Mouse (Mus musculus) heart, embryonic 12.5 days (tissue): Measurements from ENCODE around the gene Depdc1b. TPM values are rescaled to one million over a fixed set of nuclear protein-coding genes. Genes with fewer than 3 reads are reported as not detected.

Source experiments
- ATAC-seq: fragments of 200-750 bp; cut with Nextera tagmentation; 2 replicates; pipeline ENCODE4 v1.8.0; 2017; ENCODE audit warnings: moderate TSS enrichment, moderate library complexity; ENCODE audit not compliant: insufficient number of reproducible peaks, low FRiP score
- H3K27ac ChIP-seq: fragments of 300-500 bp; sonication (generic); 2 replicates; pipeline ENCODE4 v1.5.1; 2016; ENCODE audit warnings: mild to moderate bottlenecking, moderate library complexity; ENCODE audit not compliant: poor library complexity, severe bottlenecking
- H3K27me3 ChIP-seq: fragments of 300-500 bp; sonication (generic); replicated peaks from 2 replicates; pipeline ENCODE4 v1.6.1; 2016; ENCODE audit warnings: mild to moderate bottlenecking, moderate library complexity
- H3K36me3 ChIP-seq: fragments of 300-500 bp; sonication (generic); 2 replicates; pipeline ENCODE4 v1.6.1; 2016; ENCODE audit warnings: mild to moderate bottlenecking, moderate library complexity
- H3K4me1 ChIP-seq: fragments of 300-500 bp; sonication (generic); replicated peaks from 2 replicates; pipeline ENCODE4 v1.6.1; 2016; ENCODE audit warnings: mild to moderate bottlenecking
- H3K4me2 ChIP-seq: fragments of 300-500 bp; sonication (generic); 2 replicates; pipeline ENCODE4 v1.6.1; 2016; ENCODE audit warnings: mild to moderate bottlenecking, moderate library complexity
- H3K4me3 ChIP-seq: fragments of 300-500 bp; sonication (generic); 2 replicates; pipeline ENCODE4 v1.5.1; 2016; ENCODE audit warnings: mild to moderate bottlenecking
- H3K9ac ChIP-seq: fragments of 300-500 bp; sonication (generic); 2 replicates; pipeline ENCODE4 v1.6.1; 2016; ENCODE audit warnings: mild to moderate bottlenecking, moderate library complexity
- H3K9me3 ChIP-seq: fragments of 300-500 bp; sonication (generic); replicated peaks from 2 replicates; pipeline ENCODE4 v1.6.1; 2016; ENCODE audit warnings: mild to moderate bottlenecking, moderate library complexity
- WGBS: fragments of 180-500 bp; shearing (Covaris S2); methylation state at CpG from one replicate; pipeline ENCODE4 v1.1.7; 2016; 5-methylcytosine and 5-hydroxymethylcytosine counted together
- polyA plus RNA-seq: library from polyadenylated mRNA; unstranded; fragments of >200 nt; fragmentation: Nextera tagmentation; extraction: Ambion mirVana; gene quantifications from 2 replicates; pipeline ENCODE4 v1.2.1, GENCODE M21; 2016

The Depdc1b gene
- 5.3 and 5.8 TPM in 2 replicates for polyA plus RNA-seq

DNA sequence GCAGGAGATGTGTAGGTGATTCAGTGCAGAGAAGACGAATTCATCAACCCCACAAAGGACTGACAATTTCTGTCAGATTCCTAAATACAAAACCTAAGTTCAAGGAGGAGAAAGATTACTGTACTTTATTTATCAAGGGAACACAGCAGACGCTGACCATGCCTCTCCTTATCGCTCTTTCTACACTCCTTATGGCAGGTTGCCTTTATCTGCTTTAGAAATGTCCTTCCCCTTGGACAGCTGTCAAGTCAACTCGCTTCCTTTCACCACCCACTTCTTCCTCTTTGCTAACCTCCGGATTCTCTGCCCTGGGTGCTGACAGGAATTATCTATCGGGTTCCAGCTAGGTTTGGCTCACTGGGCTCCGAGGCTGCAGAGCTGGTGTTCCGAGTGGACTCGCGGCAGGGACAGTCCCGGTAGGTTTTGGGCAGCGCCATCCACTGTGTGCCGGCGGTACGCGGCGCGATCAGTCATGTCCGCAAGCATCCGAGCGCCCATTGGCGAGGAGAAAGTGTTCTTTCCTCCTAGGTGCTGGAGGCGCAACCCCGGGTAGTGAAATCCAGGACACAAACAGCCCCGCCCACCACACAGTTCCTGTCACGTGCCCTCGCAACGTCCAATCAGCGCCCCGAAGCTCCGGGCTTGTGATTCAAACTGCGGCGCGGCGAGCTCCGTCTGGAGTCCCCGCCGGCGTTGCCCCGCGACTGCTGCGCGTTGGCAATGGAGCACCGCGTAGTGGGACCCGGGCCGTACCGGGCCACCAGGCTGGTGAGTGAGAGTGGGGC, at the start of gene Depdc1b:
Gene Depdc1b, plus strand, starts transcription at position 631 of the 785 bp plus-strand sequence.
- under 1% methylated on average over 48 of the region's 48 CpGs for WGBS
- peak within 1 kb of the TSS; percentile 77 for H3K9ac ChIP-seq
- ATAC-seq: peak; percentile 98
- H3K27ac ChIP-seq: peak within 1 kb of the TSS; percentile 74
- H3K4me2 ChIP-seq: peak within 1 kb of the TSS; percentile 99
- H3K27me3 ChIP-seq: peaks cover 69% of the 10 kb centered on the region
- H3K36me3 ChIP-seq: no peaks in the 10 kb centered on the region
- H3K9me3 ChIP-seq: peaks cover 11% of the 10 kb centered on the region; the same call in 1 of the 2 replicates
- peaks cover 13% of the 10 kb centered on the region for H3K4me1 ChIP-seq
- peak within 1 kb of the TSS; percentile 82 for H3K4me3 ChIP-seq

DNA sequence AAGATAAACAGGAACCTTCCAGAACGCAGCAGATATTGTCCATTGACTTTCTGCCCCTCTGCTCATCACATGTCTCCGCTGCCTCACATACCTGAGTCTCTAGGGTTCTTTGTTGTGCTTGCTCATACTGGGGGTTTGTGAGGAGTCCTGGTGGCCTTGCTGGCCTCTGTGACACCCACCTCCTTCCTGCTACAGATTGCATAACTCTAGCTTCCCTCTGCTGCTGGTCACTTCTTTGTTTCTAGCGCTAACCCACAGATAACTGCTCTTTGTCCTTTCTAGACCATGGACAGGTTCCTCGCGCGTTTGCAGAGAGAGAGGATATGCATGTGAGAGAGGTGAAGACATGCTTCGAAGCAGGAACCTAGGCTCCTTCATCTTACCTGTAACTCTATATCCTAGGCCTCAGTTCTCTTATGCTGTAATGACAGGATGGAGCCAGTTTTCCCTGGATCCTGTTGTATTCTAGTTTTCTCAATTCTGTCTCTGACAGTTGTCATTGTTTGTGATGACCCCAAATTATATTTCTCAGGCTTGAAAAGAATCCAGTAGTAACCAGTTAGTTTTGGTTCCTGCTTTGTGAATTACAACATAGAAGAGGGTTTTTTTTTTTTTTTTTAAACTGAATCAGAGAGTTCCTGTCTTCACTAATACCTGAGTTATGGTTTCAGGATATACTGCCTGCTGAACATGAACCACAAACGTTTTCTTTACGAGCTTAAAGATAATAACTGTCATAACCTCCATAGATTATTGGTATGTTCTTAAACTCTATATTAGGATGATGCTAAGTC, 48.1 kb upstream of the Depdc1b start:
- H3K27ac ChIP-seq: no peak overlapping the region
- ATAC-seq: no peak
- no peak overlapping the region for H3K4me2 ChIP-seq
- no peak overlapping the region for H3K4me3 ChIP-seq
- 0 out of 2 replicates have a peak, but pooled peaks cover 9% of the 10 kb centered on the region for H3K4me1 ChIP-seq
- H3K36me3 ChIP-seq: no peaks in the 10 kb centered on the region
- H3K9ac ChIP-seq: no peak overlapping the region
- WGBS: 64% methylated on average over 9 of the region's 9 CpGs
- H3K27me3 ChIP-seq: peaks cover 23% of the 10 kb centered on the region
- H3K9me3 ChIP-seq: no peaks in the 10 kb centered on the region

DNA sequence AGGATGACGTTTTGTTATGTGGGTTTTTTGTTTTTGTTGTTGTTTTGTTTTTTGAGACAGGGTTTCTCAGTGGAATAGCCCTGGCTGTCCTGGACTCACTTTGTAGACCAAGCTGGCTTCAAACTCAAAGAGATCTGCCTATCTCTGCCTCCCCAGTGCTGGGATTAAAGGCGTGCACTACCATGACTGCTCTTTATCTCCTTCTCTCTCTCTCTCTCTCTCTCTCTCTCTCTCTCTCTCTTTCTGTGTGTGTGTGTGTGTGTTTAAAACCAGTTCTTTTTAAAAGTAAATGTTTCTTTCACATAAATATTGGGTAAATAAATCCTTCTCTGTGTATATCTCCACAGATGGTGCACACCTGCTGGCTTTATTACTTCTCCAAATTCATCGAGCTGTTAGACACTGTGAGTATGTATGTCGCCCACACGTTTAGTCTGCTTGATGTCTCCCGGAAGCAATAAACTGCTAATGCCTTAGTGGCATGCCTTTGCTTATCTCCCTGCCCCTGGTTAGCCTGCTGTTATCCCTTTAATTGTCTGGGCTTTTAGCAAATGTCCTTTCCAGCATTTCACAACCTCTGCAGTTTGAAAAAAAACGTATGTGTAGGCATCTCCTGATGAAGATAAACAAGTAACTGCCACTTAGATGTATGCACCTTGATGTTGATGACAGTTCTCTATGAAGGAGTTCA, 44.5 kb upstream of the Depdc1b start:
- no peak for ATAC-seq
- Histone ChIP-seq H3K4me2 (no peak overlapping the region), H3K4me1 (peaks cover 13% of the 10 kb centered on the region; the same call in 1 of the 2 replicates), H3K4me3 (no peak overlapping the region), H3K27me3 (peaks cover 14% of the 10 kb centered on the region), H3K27ac (no peak overlapping the region), H3K9ac (no peak overlapping the region), H3K9me3 (no peaks in the 10 kb centered on the region), H3K36me3 (no peaks in the 10 kb centered on the region)
- WGBS: 43% methylated on average over 7 of the region's 7 CpGs

DNA sequence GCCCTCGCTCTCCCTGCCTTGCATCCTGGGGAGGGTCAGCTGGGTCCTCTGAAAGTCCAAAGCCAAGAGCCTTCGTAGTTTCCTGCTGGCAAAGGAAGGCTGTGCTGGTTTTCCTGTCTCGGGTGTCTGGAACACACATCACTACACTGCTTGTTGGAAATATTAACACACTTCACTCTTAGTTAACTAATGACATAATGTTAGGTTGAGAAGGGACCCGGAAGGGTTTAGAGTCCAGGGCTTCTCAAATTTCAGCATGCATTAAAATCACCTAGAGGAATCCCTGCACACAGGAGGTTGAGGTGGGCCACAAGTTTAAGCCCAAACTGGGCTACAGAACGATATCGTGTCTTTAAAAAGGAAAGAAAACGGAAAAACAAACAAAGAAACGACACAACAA, 43.8 kb upstream of the Depdc1b start:
- H3K9me3 ChIP-seq: no peaks in the 10 kb centered on the region
- H3K4me2 ChIP-seq: no peak overlapping the region
- peaks cover 12% of the 10 kb centered on the region for H3K27me3 ChIP-seq
- no peak for ATAC-seq
- H3K4me1 ChIP-seq: peaks cover 13% of the 10 kb centered on the region; the same call in 1 of the 2 replicates
- 63% methylated on average over 8 of the region's 8 CpGs for WGBS
- no peak overlapping the region for H3K4me3 ChIP-seq
- no peak overlapping the region for H3K9ac ChIP-seq
- H3K27ac ChIP-seq: no peak overlapping the region
- no peaks in the 10 kb centered on the region for H3K36me3 ChIP-seq

- no peak for ATAC-seq
- Histone ChIP-seq H3K27ac (no peak overlapping the region), H3K36me3 (no peaks in the 10 kb centered on the region), H3K27me3 (peaks cover 12% of the 10 kb centered on the region), H3K4me3 (no peak overlapping the region), H3K4me1 (peaks cover 8% of the 10 kb centered on the region; the same call in 1 of the 2 replicates), H3K9me3 (no peaks in the 10 kb centered on the region), H3K4me2 (no peak overlapping the region; the same call in 1 of the 2 replicates), H3K9ac (no peak overlapping the region)
- 54% methylated on average over 15 of the region's 15 CpGs for WGBS
Measured at GRCm38 (mm10) chr13:108273034-108273433, 43.1 kb upstream of the Depdc1b start.

- H3K36me3 ChIP-seq: no peaks in the 10 kb centered on the region
- H3K4me1 ChIP-seq: peaks cover 7% of the 10 kb centered on the region; the same call in 1 of the 2 replicates
- H3K27ac ChIP-seq: no peak overlapping the region
- no peak overlapping the region for H3K9ac ChIP-seq
- peaks cover 12% of the 10 kb centered on the region for H3K27me3 ChIP-seq
- no peak for ATAC-seq
- no peaks in the 10 kb centered on the region for H3K9me3 ChIP-seq
- no peak overlapping the region for H3K4me2 ChIP-seq
- WGBS: 41% methylated on average over 5 of the region's 5 CpGs
- no peak overlapping the region for H3K4me3 ChIP-seq
Measured at GRCm38 (mm10) chr13:108273456-108273855, 42.7 kb upstream of the Depdc1b start.

DNA sequence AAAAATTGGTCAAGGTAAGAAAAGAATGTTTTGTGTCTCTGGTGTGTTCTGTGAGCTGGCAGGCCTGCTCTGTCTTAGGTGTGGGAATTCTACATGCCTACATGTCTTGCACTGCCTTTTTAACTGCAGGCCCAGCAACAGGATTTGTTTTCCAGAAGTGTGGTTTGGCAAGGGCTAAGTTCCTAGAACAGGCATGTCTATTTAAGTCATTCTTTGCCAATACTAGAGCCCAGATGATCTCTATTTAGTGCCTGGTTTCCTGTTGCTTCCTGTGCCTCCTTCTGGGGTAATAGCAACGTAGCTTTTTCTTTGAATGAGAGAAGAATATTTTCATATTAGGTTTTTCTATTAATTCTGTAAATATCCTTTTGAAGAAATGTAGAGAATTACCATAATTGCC, 39.6 kb upstream of the Depdc1b start:
- Histone ChIP-seq H3K36me3 (no peaks in the 10 kb centered on the region), H3K4me2 (no peak overlapping the region), H3K9me3 (no peaks in the 10 kb centered on the region), H3K27ac (no peak overlapping the region), H3K27me3 (peaks cover 12% of the 10 kb centered on the region), H3K9ac (no peak overlapping the region), H3K4me1 (peaks cover 12% of the 10 kb centered on the region; the same call in 1 of the 2 replicates), H3K4me3 (no peak overlapping the region)
- 58% methylated on average over 1 of the region's 1 CpGs for WGBS
- no peak for ATAC-seq

- Histone ChIP-seq H3K4me2 (no peak overlapping the region), H3K9me3 (no peaks in the 10 kb centered on the region), H3K27me3 (peaks cover 18% of the 10 kb centered on the region), H3K27ac (no peak overlapping the region), H3K4me1 (peaks cover 12% of the 10 kb centered on the region; the same call in 1 of the 2 replicates), H3K36me3 (no peaks in the 10 kb centered on the region), H3K9ac (no peak overlapping the region), H3K4me3 (no peak overlapping the region)
- no peak for ATAC-seq
- WGBS: 77% methylated on average over 7 of the region's 7 CpGs
Measured at GRCm38 (mm10) chr13:108277320-108277719, 38.8 kb upstream of the Depdc1b start.

GRCm38 (mm10) chr13:108278592-108278991, 37.5 kb upstream of the Depdc1b start:
- Histone ChIP-seq H3K27me3 (peaks cover 18% of the 10 kb centered on the region), H3K27ac (no peak overlapping the region), H3K9ac (no peak overlapping the region), H3K36me3 (no peaks in the 10 kb centered on the region), H3K4me2 (no peak overlapping the region), H3K4me1 (0 out of 2 replicates have a peak, but pooled peaks cover 5% of the 10 kb centered on the region), H3K9me3 (no peaks in the 10 kb centered on the region), H3K4me3 (no peak overlapping the region)
- ATAC-seq: no peak
- 59% methylated on average over 6 of the region's 6 CpGs for WGBS

GRCm38 (mm10) chr13:108284312-108284711, 31.8 kb upstream of the Depdc1b start:
- H3K9me3 ChIP-seq: no peaks in the 10 kb centered on the region
- ATAC-seq: no peak
- no peak overlapping the region for H3K27ac ChIP-seq
- peaks cover 28% of the 10 kb centered on the region for H3K27me3 ChIP-seq
- 84% methylated on average over 2 of the region's 2 CpGs for WGBS
- H3K4me1 ChIP-seq: no peaks in the 10 kb centered on the region
- H3K4me3 ChIP-seq: no peak overlapping the region
- H3K4me2 ChIP-seq: no peak overlapping the region
- H3K36me3 ChIP-seq: no peaks in the 10 kb centered on the region
- no peak overlapping the region for H3K9ac ChIP-seq

GRCm38 (mm10) chr13:108287953-108288352, 28.2 kb upstream of the Depdc1b start:
- no peak overlapping the region for H3K4me2 ChIP-seq
- no peak overlapping the region for H3K4me3 ChIP-seq
- H3K9ac ChIP-seq: no peak overlapping the region
- H3K9me3 ChIP-seq: no peaks in the 10 kb centered on the region
- H3K4me1 ChIP-seq: no peaks in the 10 kb centered on the region
- H3K36me3 ChIP-seq: no peaks in the 10 kb centered on the region
- ATAC-seq: no peak
- H3K27ac ChIP-seq: no peak overlapping the region
- peaks cover 30% of the 10 kb centered on the region for H3K27me3 ChIP-seq
- WGBS: 43% methylated on average over 3 of the region's 3 CpGs
